Mouse (Mus musculus) kidney, adult 11 months (tissue): Measurements from ENCODE around the gene Arnt2.

Source experiments
- DNase-seq: peaks from one replicate; pipeline ENCODE4 v3.0.0; 2022

The Arnt2 gene

GRCm38 (mm10) chr7:84339186-84339585 lies 70.8 kb downstream of the Arnt2 start:
- no peak for DNase-seq

DNA sequence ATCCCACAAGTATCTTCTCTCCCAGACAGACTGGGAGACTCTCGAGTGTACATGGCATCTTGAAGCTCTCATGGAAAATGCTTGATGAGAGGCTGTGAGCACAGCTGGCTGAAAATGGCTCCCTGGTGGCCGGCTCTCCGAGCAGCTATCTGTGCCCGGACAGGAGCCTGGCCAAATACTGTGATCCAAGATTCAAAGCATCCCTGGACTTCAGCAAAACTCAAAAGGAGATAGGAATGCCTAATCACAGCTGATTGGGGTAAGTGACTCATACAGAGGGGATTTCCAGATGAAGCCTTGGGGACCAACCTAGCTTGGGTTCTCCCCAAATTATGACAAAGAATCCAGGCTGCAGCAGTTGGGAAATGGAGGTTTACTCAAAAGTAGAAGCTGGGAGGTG lies 72.2 kb downstream of the Arnt2 start:
- DNase-seq: no peak

DNA sequence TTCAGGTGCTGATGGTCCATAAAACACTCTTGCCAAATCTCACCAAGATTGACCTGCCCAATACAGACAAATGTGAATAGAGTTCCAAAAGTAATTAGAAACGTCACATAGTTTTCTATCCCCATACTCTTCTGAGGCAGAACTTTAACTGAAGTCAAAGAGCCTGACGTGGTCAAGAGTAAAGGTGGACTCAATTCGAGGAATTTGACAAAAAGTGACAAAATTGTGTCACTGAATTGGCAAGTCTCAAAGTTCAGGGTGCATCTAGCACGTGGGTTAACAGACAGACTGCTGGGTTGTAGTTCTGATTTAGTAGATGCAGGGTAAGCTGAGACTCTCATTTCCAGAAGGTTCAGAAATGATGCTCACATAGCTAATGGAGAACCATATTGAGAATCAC lies 73.1 kb downstream of the Arnt2 start:
- DNase-seq: no peak

DNA sequence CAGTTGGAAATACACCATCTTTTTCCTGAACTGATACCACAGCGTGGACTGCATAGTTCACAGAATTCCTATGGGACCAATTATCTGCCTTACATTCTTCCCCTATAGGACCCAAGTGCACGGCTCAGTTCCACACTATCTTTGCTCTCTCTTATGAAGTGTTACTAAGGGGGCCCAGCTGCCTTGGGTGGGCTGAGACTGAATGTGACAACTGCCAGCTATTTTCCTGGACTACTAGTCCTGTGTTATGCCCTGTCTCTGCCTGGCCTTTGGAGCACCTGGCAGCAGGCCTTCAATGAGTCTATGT lies 73.4 kb downstream of the Arnt2 start:
- no peak for DNase-seq

DNA sequence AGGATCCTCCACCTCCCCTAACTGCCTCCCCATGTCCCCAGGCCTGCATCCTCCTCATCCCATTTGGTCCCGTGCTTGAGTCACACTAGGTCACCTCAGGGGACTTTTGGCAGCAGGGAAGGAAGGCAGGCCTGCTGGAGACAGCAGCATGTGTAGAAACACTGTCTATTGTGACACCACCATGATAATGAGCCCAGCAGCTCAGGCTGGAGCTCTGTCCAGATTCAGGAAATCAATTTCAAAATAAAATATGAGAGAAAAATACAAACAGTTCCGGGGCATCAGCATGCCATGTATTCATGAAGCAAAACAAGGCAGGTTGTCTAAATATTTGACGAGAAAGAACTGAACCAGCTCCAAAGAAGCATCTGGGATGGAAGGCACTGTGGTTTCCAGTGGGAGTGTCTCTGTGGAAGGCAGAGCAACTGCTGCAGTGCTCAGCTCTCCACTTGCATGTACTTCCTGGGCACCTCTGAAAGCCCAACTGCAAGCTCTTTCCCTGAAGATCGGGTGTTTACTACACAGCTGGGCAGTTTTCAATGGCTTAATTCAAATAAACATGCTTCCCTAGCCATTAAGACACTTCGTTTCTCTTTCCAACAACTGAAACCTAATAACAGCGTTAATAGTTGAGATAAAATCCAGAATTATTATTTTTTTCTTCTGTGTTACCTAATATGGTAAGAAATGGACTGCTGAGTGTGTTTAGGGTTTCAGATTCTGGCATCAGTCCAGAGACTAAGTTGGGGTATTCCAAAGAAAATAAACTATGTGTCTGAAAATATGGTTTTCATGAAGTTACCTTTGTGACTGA lies 74.0 kb downstream of the Arnt2 start:
- no peak for DNase-seq

GRCm38 (mm10) chr7:84333996-84334395 lies 76.0 kb downstream of the Arnt2 start:
- no peak for DNase-seq

DNA sequence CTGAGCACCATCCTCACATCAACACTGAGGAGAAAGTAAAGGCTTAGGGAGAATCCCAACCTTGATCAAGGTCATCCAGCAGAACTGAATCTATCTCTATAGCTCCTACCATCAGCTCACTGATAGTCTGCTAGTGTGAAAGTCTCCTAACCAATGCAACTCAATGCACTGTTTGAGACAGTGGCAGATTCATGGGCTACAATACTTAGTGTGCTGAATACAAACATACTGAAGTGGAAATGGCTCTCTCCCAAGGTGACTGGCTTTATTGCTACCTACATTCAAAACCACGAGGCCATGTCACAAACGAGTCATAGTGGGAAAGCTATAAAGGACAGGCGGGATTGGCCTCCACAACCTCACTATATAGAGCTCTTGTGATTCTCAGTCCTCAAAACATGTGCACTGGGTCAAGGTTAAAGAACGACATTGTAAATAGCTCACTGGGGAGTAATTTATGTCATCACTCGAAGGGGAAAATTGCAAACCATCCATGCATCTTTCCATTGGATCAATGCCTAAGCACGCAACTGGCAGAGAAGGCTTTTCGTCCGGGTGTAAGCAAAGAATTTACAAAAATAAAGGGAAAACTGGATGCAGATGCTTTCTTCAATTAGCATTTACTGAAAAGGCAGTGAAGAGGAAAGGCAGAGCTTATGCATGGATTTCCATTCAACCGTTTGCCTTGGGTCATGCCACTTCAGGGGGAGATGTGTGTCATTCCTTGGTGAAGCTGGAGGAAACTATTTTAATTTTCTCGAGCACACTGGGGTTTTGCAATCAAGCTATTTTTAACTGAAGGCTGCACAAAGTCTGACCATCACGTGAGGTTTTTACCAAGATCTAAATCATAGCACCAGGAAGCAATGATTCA lies 77.4 kb downstream of the Arnt2 start:
- DNase-seq: peak; percentile 19

DNA sequence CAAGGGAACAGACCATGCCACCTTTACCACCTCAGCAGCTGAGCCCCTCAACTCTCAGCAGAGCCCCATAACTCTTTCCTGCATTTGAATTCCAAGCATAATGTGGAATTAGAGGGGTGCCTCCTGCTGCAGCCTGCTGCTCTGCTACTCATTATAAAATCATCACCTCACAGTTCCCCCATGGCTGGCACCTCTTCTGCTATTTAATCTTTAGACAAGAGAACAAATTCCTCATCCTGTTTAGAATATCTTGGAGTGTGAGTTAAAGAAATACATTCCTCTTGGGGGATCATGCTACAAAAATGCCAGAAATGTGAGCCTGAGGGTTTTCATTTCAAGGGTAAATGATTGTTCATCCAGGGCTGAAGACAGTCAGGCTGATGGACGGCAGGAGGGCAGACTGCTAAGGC lies 80.8 kb downstream of the Arnt2 start:
- DNase-seq: peak; percentile 11

GRCm38 (mm10) chr7:84328770-84329169 lies 81.2 kb downstream of the Arnt2 start:
- DNase-seq: no peak

GRCm38 (mm10) chr7:84325570-84326328 lies 84.2 kb downstream of the Arnt2 start:
- no peak for DNase-seq

DNA sequence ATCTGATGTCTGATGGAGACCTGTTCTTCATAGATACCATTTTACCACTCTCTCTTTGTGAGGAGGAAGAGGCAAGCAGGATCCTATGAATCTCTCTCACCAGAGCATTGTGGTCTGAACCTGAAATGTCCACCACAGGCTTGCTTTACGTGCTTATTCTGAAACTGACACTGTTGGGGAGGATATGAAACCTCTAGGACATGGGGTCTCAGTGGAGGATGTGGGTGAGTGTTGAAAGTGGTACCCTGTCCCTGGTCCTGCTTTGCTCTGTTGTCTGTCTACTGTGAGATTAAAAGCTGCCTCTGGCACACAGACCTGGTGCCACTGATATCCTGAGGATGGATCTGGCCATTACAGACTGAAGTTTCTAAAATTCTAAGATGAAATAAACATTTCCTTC lies 88.4 kb downstream of the Arnt2 start:
- no peak for DNase-seq

GRCm38 (mm10) chr7:84315353-84316003 lies 94.5 kb downstream of the Arnt2 start:
- no peak for DNase-seq

- DNase-seq: no peak
Observed at GRCm38 (mm10) chr7:84314742-84315141, 95.2 kb downstream of the Arnt2 start.

DNA sequence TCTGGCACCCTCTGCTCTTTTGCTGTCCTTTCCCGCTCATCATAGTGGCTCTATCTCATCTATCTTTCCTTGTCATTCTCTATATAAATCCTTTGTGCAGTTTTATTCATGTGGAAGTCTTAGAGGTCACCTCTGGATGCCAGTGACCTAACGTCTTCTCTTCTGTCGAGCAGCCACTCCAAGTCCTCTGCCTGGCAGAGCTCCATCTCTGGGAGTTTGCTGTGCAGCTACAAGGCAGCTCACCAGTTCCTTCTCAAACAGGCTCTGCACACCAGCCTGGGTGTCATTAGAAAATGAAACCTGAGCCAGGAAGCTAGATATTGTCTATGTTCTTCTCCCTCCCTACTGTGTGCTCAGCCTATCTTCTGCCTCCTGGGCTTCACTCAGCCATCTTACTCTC lies 98.4 kb downstream of the Arnt2 start:
- no peak for DNase-seq

DNA sequence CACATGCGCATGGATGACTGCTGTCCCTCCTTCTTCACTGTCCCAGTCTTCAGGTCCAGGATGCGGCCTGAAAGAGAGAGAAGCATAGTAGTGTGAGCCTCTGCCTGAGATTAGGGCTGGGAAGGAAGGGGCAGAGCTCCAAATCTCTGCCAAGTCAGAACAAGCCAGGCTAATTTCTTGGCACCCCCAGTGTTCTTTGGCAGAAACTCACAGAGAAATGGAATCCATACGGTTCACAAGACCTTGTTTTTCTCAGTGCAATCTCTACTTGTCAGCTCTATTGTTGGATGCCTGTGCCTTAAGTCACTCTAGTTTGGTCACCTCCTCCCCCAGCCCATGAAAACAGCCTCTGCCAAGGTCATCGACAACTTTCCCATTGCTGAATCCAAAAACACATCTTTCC lies 99.1 kb downstream of the Arnt2 start:
- DNase-seq: no peak

- no peak for DNase-seq
Observed at GRCm38 (mm10) chr7:84307329-84307925, 102.5 kb downstream of the Arnt2 start.

GRCm38 (mm10) chr7:84300261-84300660 lies 109.7 kb downstream of the Arnt2 start:
- no peak for DNase-seq

DNA sequence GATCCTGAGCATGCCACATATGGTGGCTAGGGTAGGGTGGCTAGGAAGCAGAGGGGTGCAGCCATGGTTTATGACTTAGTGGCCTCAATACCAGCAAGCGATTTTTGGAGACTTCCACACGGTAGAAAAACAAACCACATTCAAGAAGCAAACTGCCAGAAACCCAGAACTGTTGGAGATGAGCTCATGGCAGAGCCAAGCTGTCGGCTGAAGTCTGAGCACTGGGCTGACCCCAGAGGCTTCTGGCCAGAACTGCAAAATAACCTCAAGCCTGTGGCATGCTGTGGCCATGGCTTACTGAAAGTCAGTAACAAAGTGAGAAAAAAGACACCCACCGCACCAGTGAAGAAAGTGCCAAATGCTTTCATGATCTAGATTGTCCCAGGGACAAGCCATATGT lies 110.4 kb downstream of the Arnt2 start:
- DNase-seq: no peak

DNA sequence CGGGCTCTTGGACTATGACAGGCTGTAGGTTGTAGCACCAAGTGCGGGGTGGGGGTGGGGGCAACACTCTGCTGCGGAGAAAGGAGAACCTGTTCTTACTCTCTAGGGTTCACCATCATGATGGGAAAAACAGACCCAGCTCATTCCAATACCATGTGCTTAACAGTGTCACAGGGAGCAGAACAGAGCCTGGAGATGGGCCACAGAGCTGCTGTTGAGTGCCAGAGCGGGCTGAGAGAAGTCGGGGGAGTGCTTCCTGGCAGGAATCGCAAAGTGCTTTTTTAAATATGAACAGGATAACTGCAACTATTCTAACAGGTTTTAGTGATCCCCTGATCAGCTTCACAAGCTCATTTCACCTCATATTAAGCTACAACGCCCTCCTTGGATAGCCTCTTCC lies 116.9 kb downstream of the Arnt2 start:
- DNase-seq: no peak

DNA sequence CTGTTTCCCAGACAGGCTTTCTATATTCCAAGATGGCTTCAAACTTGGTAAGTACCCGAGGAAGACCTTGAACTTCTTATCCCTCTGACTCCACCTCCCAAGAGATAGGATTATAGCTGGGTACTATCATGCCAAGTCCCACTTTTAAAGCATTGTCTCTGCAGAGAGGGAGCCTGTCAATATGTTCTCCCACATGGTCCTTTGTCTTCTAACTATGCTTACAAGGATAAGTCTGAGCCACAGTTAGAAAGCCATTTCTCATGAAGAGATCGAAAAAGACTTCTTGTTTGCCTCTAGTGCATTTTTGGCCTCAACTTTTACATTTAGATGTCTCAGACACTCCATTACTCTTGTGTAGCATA lies 122.8 kb downstream of the Arnt2 start:
- no peak for DNase-seq

DNA sequence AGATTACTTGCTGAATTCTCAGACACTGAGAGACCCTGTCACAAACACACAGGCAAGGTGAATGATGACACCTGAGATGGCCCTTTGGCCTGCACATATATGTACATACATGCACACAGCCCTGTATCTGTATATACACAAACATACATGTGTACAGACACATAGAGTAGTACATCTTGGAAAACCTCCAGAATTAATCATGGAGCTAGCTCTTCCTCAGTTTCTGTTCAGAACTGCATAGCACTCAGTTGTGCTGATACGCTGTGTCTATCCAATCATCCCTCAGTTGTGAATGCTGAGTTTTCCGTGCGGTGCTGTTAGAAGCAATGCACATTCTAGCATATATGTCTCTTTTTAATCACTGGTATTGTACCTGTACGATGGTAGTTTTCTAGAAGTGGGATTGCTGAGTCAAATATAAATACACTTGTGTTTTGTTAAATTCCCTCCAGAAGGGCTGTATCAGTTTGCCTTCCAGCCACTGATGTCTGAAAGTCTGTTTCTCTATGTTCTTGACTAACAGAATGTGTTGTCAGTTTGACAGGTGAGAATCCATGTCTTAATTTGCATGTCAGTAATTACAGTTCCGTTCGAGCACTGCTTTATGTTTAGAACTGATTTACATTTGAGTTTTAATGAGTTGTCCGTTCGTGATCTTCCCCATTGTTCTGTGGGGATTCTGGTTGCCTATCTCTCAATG lies 123.3 kb downstream of the Arnt2 start:
- DNase-seq: no peak

- no peak for DNase-seq
Observed at GRCm38 (mm10) chr7:84285790-84286189, 124.2 kb downstream of the Arnt2 start.
